Mouse (Mus musculus): ENCODE data around the gene Bcr. TPM values are rescaled to one million over a fixed set of nuclear protein-coding genes. Genes with fewer than 3 reads are reported as not detected.

Bcr gene
- polyA plus RNA-seq, 1 experiment, result 20.8 TPM

GRCm38 (mm10) chr10:75211807-75212645 is 151.6 kb downstream of the Bcr start, which contains the start of gene Specc1l:
Specc1l (plus strand) TSS chr10:75212073.
- H3K27me3 ChIP-seq (ENCODE audit: control insufficient read depth, insufficient read depth, low read length), result no peaks in the 10 kb centered on the region
- DNase-seq, result peak; percentile 96
- H3K4me3 ChIP-seq (ENCODE audit: control insufficient read depth, insufficient read depth, low read length), result peak within 1 kb of the TSS; percentile 95
- H3K36me3 ChIP-seq (ENCODE audit: control insufficient read depth, insufficient read depth, low read length), result no peaks in the 10 kb centered on the region
- TF ChIP-seq CTCF (IDR thresholded peaks at IDR 0.05; ENCODE audit: borderline replicate concordance, control insufficient read depth, extremely low read depth, insufficient read depth, low read length, poor library complexity), result peak; percentile 62; the same call in 1 of the 2 replicates
- TF ChIP-seq POLR2A (IDR thresholded peaks at IDR 0.05; ENCODE audit: control insufficient read depth, extremely low read depth, insufficient read depth, low read length, poor library complexity), result peak; percentile 70
- peaks cover 4% of the 10 kb centered on the region; the same call in 1 of the 2 replicates for H3K4me1 ChIP-seq (replicated peaks; ENCODE audit: control insufficient read depth, insufficient read depth, low read length)
- WGBS, result under 1% methylated on average over 65 of the region's 80 CpGs
- H3K27ac ChIP-seq (ENCODE audit: control insufficient read depth, insufficient read depth, low read length), result no peak within 1 kb of the TSS

- Histone ChIP-seq H3K4me1 (replicated peaks; ENCODE audit: control insufficient read depth, insufficient read depth, low read length) (peaks cover 4% of the 10 kb centered on the region; the same call in 1 of the 2 replicates), H3K27me3 (ENCODE audit: control insufficient read depth, insufficient read depth, low read length) (no peaks in the 10 kb centered on the region), H3K4me3 (ENCODE audit: control insufficient read depth, insufficient read depth, low read length) (no peak overlapping the region), H3K36me3 (ENCODE audit: control insufficient read depth, insufficient read depth, low read length) (no peaks in the 10 kb centered on the region), H3K27ac (ENCODE audit: control insufficient read depth, insufficient read depth, low read length) (no peak overlapping the region)
- WGBS, result 62% methylated on average over 7 of the region's 7 CpGs
- DNase-seq, result no peak
- no peak for TF ChIP-seq CTCF (IDR thresholded peaks at IDR 0.05; ENCODE audit: borderline replicate concordance, control insufficient read depth, extremely low read depth, insufficient read depth, low read length, poor library complexity)
- TF ChIP-seq POLR2A (IDR thresholded peaks at IDR 0.05; ENCODE audit: control insufficient read depth, extremely low read depth, insufficient read depth, low read length, poor library complexity), result no peak
Observed at GRCm38 (mm10) chr10:75212981-75213380, 152.6 kb downstream of the Bcr start.

DNA sequence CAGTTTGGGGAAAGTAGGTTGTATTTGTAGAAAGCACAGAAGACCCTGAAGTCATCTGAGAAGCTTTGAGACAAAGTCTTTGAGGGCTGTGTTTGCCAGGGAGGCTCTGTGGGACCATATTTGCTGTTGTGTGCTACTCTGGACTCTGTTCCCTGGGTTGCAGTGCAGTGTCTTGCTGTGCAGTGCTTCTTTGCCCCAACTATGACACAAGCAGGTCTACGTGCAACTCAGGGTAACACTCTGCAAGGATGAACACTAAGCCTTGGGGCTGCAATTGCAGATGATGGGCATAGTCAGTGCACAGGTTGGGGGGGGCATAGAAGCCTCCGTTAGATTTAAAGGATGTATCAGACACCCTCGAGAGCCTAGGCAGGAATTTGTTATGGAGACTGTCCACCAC is 160.3 kb downstream of the Bcr start:
- H3K27ac ChIP-seq (ENCODE audit: control insufficient read depth, insufficient read depth, low read length), result no peak overlapping the region
- WGBS, result 93% methylated on average over 3 of the region's 3 CpGs

DNA sequence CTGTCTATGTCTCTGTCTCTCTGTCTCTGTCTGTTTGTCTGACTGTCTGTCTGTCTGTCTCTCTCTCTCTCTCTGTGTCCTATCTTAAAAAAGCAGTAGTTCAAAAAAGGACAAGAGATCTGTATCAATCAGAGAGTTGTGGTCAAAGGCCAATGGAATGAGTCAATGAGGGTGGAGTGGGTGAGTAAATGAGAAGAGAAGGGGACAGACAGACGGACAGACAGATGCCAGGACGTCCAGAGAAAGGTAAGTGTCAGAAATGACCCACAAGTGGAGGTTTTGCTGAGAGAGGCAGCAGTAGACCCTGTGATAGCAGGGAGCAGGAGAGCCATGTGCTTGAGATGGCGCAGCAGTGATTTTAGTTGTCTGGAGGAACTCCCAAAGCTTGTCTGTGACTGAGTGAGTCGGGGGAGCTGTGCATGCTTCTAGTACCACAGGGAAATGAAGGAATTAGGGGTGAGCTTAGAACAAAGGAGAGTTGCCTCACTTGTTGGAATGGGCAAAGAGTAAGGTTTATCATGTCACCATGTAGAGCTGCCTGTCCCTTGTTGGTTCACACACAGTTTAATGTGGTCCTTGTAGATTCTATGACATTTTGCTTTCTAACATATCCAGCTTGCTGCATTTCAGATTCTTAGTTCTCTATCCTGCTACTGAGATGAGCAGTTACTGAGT is 161.7 kb downstream of the Bcr start:
- no peaks in the 10 kb centered on the region for H3K36me3 ChIP-seq (ENCODE audit: control insufficient read depth, insufficient read depth, low read length)
- TF ChIP-seq CTCF (IDR thresholded peaks at IDR 0.05; ENCODE audit: borderline replicate concordance, control insufficient read depth, extremely low read depth, insufficient read depth, low read length, poor library complexity) (no peak), POLR2A (IDR thresholded peaks at IDR 0.05; ENCODE audit: control insufficient read depth, extremely low read depth, insufficient read depth, low read length, poor library complexity) (no peak)
- H3K4me3 ChIP-seq (ENCODE audit: control insufficient read depth, insufficient read depth, low read length), result no peak overlapping the region
- peak overlapping the region; percentile 21; the same call in 1 of the 2 replicates for H3K27ac ChIP-seq (ENCODE audit: control insufficient read depth, insufficient read depth, low read length)
- peaks cover 6% of the 10 kb centered on the region for H3K4me1 ChIP-seq (replicated peaks; ENCODE audit: control insufficient read depth, insufficient read depth, low read length)
- H3K27me3 ChIP-seq (ENCODE audit: control insufficient read depth, insufficient read depth, low read length), result no peaks in the 10 kb centered on the region
- DNase-seq, result no peak
- 81% methylated on average over 4 of the region's 4 CpGs for WGBS

More for the DNA sequence above, 160.3 kb downstream of the Bcr start:
- H3K4me1 ChIP-seq (replicated peaks; ENCODE audit: control insufficient read depth, insufficient read depth, low read length), result peaks cover 6% of the 10 kb centered on the region
- no peaks in the 10 kb centered on the region for H3K36me3 ChIP-seq (ENCODE audit: control insufficient read depth, insufficient read depth, low read length)
- DNase-seq, result no peak
- no peak overlapping the region for H3K4me3 ChIP-seq (ENCODE audit: control insufficient read depth, insufficient read depth, low read length)
- no peak for TF ChIP-seq POLR2A (IDR thresholded peaks at IDR 0.05; ENCODE audit: control insufficient read depth, extremely low read depth, insufficient read depth, low read length, poor library complexity)
- no peak for TF ChIP-seq CTCF (IDR thresholded peaks at IDR 0.05; ENCODE audit: borderline replicate concordance, control insufficient read depth, extremely low read depth, insufficient read depth, low read length, poor library complexity)
- no peaks in the 10 kb centered on the region for H3K27me3 ChIP-seq (ENCODE audit: control insufficient read depth, insufficient read depth, low read length)

DNA sequence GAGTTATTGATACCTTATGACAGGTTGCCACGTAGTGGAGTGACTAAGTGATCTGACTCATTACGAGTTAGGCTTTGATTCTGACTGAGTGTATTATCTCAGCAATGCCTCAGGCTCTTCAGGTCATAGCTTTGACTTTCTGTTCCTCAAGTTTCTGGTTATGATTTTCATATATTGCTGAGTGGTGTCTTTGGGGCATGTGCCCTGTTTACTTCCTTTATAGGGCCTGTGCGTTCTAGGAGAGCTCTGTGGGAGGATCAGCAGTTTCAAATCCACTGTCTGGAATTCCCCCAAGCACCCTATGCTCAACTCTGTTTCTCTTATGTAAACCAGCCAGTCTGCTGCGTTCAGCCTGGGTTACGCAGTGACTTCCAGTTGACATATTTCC is 162.2 kb downstream of the Bcr start:
- Histone ChIP-seq H3K27me3 (ENCODE audit: control insufficient read depth, insufficient read depth, low read length) (no peaks in the 10 kb centered on the region), H3K4me3 (ENCODE audit: control insufficient read depth, insufficient read depth, low read length) (no peak overlapping the region), H3K4me1 (replicated peaks; ENCODE audit: control insufficient read depth, insufficient read depth, low read length) (peaks cover 6% of the 10 kb centered on the region), H3K36me3 (ENCODE audit: control insufficient read depth, insufficient read depth, low read length) (no peaks in the 10 kb centered on the region), H3K27ac (ENCODE audit: control insufficient read depth, insufficient read depth, low read length) (no peak overlapping the region)
- DNase-seq, result no peak
- 71% methylated on average over 5 of the region's 5 CpGs for whole genome bisulfite sequencing
- no peak for TF ChIP-seq CTCF (IDR thresholded peaks at IDR 0.05; ENCODE audit: borderline replicate concordance, control insufficient read depth, extremely low read depth, insufficient read depth, low read length, poor library complexity)
- no peak for TF ChIP-seq POLR2A (IDR thresholded peaks at IDR 0.05; ENCODE audit: control insufficient read depth, extremely low read depth, insufficient read depth, low read length, poor library complexity)

- no peaks in the 10 kb centered on the region for H3K36me3 ChIP-seq (ENCODE audit: control insufficient read depth, insufficient read depth, low read length)
Observed at GRCm38 (mm10) chr10:75224154-75224553, 163.8 kb downstream of the Bcr start.

More at GRCm38 (mm10) chr10:75224154-75224553, 163.8 kb downstream of the Bcr start:
- no peaks in the 10 kb centered on the region for H3K27me3 ChIP-seq (ENCODE audit: control insufficient read depth, insufficient read depth, low read length)
- TF ChIP-seq CTCF (IDR thresholded peaks at IDR 0.05; ENCODE audit: borderline replicate concordance, control insufficient read depth, extremely low read depth, insufficient read depth, low read length, poor library complexity) (no peak), POLR2A (IDR thresholded peaks at IDR 0.05; ENCODE audit: control insufficient read depth, extremely low read depth, insufficient read depth, low read length, poor library complexity) (no peak)
- no peak overlapping the region for H3K4me3 ChIP-seq (ENCODE audit: control insufficient read depth, insufficient read depth, low read length)
- H3K4me1 ChIP-seq (replicated peaks; ENCODE audit: control insufficient read depth, insufficient read depth, low read length), result peaks cover 7% of the 10 kb centered on the region
- WGBS, result 68% methylated on average over 3 of the region's 3 CpGs
- DNase-seq, result no peak
- no peak overlapping the region for H3K27ac ChIP-seq (ENCODE audit: control insufficient read depth, insufficient read depth, low read length)
